Comparison of ENCODE assay signal across 9 mouse cellular contexts in the genomic region with DNA sequence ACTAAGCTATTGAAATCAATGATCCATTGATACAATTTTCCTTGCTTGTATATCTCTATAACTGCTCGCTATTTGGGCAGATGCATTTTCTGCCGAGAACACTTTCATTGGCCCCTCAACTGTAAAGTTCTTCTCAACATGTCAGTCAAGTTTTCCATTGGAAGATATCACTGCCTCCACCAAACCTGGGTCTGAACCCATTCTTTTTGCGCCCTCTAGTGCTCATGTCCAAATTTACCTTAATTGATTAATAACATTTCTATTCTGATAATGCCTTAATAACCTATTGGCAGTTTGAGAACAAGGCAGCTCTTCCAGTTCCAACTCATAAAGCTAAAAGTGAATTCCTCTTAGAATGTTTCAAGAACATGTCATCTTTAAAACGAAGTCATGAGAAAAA.
DNase-seq lines count a peak whose midpoint lies in the region; ATAC-seq lines count a peak whose summit lies in the region.
"Had no signal": no experiment of that assay in that cellular context is flagged by ENCODE, and none has a peak within 500 bp of the region (broad histone marks: within the 10 kb centered on the region; RNA-seq: fewer than 3 reads in every experiment).

No protein-coding gene starts in this region.

- peak; percentile 38 to 53 for DNase-seq in cerebellum, postnatal 14 days
- peak; percentile 2 for DNase-seq in layer of hippocampus, adult 9-11 months
- DNase-seq in layer of hippocampus, postnatal 10 days (ENCODE audit: low spot score in 2 of 2): no peak
- DNase-seq in ES-CJ7 (ENCODE audit: low read depth, low spot score): peak; percentile 17
- peak; percentile 8 for DNase-seq in embryo, embryonic 9.5 days (ENCODE audit: extremely low spot score)
- no peak for DNase-seq in frontal cortex, postnatal 36 days (ENCODE audit: low spot score in 2 of 2)
- DNase-seq in spleen, postnatal 36 days (ENCODE audit: low spot score in 2 of 2): no peak

- no peak for ATAC-seq in cerebellum, adult (ENCODE audit: insufficient number of reproducible peaks, low FRiP score, low TSS enrichment)
- ATAC-seq: forebrain, embryonic 13.5 days had no signal

Comparison
In these comparisons a context has a peak if more than half of its experiments do, and no peak if none do; other contexts are left out.
1. DNase-seq: peak in cerebellum, postnatal 14 days (2 of 2), layer of hippocampus, adult 9-11 months (single experiment), ES-CJ7 (single experiment) and embryo, embryonic 9.5 days (single experiment); none in layer of hippocampus, postnatal 10 days (0 of 2), frontal cortex, postnatal 36 days (0 of 2) and spleen, postnatal 36 days (0 of 2).